Mouse (Mus musculus): ENCODE data around the gene Nav2. TPM values are rescaled to one million over a fixed set of nuclear protein-coding genes. Genes with fewer than 3 reads are reported as not detected.

Nav2 gene
- total and polyA plus RNA-seq, 3 experiments = 2.0 to 2.7 TPM; not detected in 1

DNA sequence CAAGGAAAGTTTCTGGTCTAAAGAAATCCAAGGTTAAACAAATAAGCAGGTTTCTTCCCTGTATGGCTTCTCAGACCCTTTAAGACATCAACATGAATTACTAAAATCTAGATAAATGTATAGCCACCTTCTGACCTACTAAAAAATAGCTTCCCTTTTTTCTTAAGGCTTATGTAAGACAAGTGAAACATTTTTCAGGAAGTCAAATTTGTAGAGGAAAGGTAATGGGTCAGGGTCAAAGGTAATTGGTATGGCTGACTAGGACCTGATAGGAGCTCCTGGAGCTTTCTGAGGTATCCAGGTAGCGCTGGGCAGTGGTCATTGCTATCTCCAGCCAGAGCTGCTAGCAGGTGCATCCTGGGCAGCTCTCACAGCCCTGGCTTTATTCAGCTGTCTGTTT is 162.1 kb downstream of the Nav2 start:
- no peaks in the 10 kb centered on the region for H3K9me3 ChIP-seq (replicated peaks; ENCODE audit: insufficient read depth, low read length)
- peak; percentile 12 for DNase-seq (ENCODE audit: low read depth, low spot score)
- no peak overlapping the region for H3K27ac ChIP-seq (ENCODE audit: control insufficient read depth, low read depth, low read length)
- H3K36me3 ChIP-seq (ENCODE audit: control insufficient read depth in 1 of 2, insufficient read depth in 2 of 2, low read length in 2 of 2) = no peaks in the 10 kb centered on the region
- no peak overlapping the region for H3K9ac ChIP-seq (ENCODE audit: control insufficient read depth, low read depth, low read length, poor library complexity, severe bottlenecking)
- peaks cover 0 to 3% of the 10 kb centered on the region in 2 experiments; a peak in 1 of 4 replicates for H3K27me3 ChIP-seq (ENCODE audit: control insufficient read depth in 1 of 2, insufficient read depth in 2 of 2, low read length in 2 of 2)
- H3K4me3 ChIP-seq (ENCODE audit: control insufficient read depth in 1 of 2, insufficient read depth in 1 of 2, low read depth in 2 of 2, low read length in 2 of 2) = no peak overlapping the region
- TF ChIP-seq MYC (IDR thresholded peaks at IDR 0.05; ENCODE audit: low read depth, low read length) = no peak
- no peak for TF ChIP-seq MAX (IDR thresholded peaks at IDR 0.05; ENCODE audit: low read length)
- no peak for TF ChIP-seq ETS1 (IDR thresholded peaks at IDR 0.05; ENCODE audit: low read depth, low read length)
- H3K4me1 ChIP-seq (ENCODE audit: control insufficient read depth in 1 of 2, insufficient read depth in 2 of 2, low read length in 2 of 2) = no peaks in the 10 kb centered on the region; a peak in 1 of 4 replicates
- H3K79me2 ChIP-seq (ENCODE audit: control insufficient read depth, insufficient read depth, low read length, poor library complexity) = no peaks in the 10 kb centered on the region

DNA sequence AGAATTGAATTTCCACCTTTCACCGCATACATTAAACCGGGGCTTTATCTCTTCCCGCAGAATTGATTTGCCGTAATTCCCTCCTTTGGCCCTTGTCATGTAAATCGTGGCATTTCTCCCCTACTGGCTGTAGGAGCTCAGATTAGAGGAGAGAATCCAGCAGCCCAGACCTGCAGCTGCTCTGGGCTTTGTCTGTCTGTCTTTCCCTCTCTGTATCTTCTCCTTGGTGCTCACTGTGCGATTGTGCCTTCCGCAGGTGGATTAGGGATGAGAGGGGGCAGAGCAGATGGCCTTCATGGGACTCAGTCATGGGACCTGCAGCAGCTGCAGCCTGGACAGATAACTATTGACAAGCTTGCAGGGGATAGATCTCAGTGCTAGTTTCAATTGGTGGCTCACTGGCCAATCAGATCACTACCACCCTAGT is 162.6 kb downstream of the Nav2 start:
- H3K9ac ChIP-seq (ENCODE audit: control insufficient read depth, low read depth, low read length, poor library complexity, severe bottlenecking) = no peak overlapping the region
- no peaks in the 10 kb centered on the region; a peak in 1 of 4 replicates for H3K4me1 ChIP-seq (ENCODE audit: control insufficient read depth in 1 of 2, insufficient read depth in 2 of 2, low read length in 2 of 2)
- H3K9me3 ChIP-seq (replicated peaks; ENCODE audit: insufficient read depth, low read length) = no peaks in the 10 kb centered on the region
- TF ChIP-seq TBP (IDR thresholded peaks at IDR 0.05; ENCODE audit: low read depth, low read length) = no peak
- TF ChIP-seq ZC3H11A (IDR thresholded peaks at IDR 0.05; ENCODE audit: low read depth, low read length) = no peak
- TF ChIP-seq NRF1 (IDR thresholded peaks at IDR 0.05; ENCODE audit: insufficient read depth, low read depth, low read length, poor library complexity, severe bottlenecking) = no peak
- TF ChIP-seq POLR2AphosphoS5 (IDR thresholded peaks at IDR 0.05; ENCODE audit: borderline replicate concordance, low read depth, low read length) = no peak
- TF ChIP-seq EP300 (IDR thresholded peaks at IDR 0.05; ENCODE audit: low read depth in 1 of 2, low read length in 2 of 2) = no peak
- TF ChIP-seq MXI1 (IDR thresholded peaks at IDR 0.05; ENCODE audit: low read depth, low read length) = no peak
- TF ChIP-seq USF1 (IDR thresholded peaks at IDR 0.05; ENCODE audit: low read depth, low read length) = no peak
- TF ChIP-seq JUND (IDR thresholded peaks at IDR 0.05; ENCODE audit: low read depth, low read length) = no peak
- no peak for TF ChIP-seq POLR2AphosphoS2 (IDR thresholded peaks at IDR 0.05; ENCODE audit: low read length)
- no peak for TF ChIP-seq MYC (IDR thresholded peaks at IDR 0.05; ENCODE audit: low read depth, low read length)
- no peaks in the 10 kb centered on the region for H3K36me3 ChIP-seq (ENCODE audit: control insufficient read depth in 1 of 2, insufficient read depth in 2 of 2, low read length in 2 of 2)
- H3K79me2 ChIP-seq (ENCODE audit: control insufficient read depth, insufficient read depth, low read length, poor library complexity) = no peaks in the 10 kb centered on the region
- H3K27ac ChIP-seq (ENCODE audit: control insufficient read depth, low read depth, low read length) = no peak overlapping the region
- peaks cover 0 to 3% of the 10 kb centered on the region in 2 experiments; a peak in 1 of 4 replicates for H3K27me3 ChIP-seq (ENCODE audit: control insufficient read depth in 1 of 2, insufficient read depth in 2 of 2, low read length in 2 of 2)
- no peak overlapping the region for H3K4me3 ChIP-seq (ENCODE audit: control insufficient read depth in 1 of 2, insufficient read depth in 1 of 2, low read depth in 2 of 2, low read length in 2 of 2)
- DNase-seq (ENCODE audit: low read depth, low spot score) = no peak

GRCm38 (mm10) chr7:49075333-49075934 is 166.9 kb downstream of the Nav2 start:
- no peak for DNase-seq (ENCODE audit: low read depth, low spot score)
- peaks cover 0 to 3% of the 10 kb centered on the region in 2 experiments; a peak in 1 of 4 replicates for H3K27me3 ChIP-seq (ENCODE audit: control insufficient read depth in 1 of 2, insufficient read depth in 2 of 2, low read length in 2 of 2)
- no peak overlapping the region for H3K9ac ChIP-seq (ENCODE audit: control insufficient read depth, low read depth, low read length, poor library complexity, severe bottlenecking)
- no peaks in the 10 kb centered on the region for H3K79me2 ChIP-seq (ENCODE audit: control insufficient read depth, insufficient read depth, low read length, poor library complexity)
- no peak overlapping the region for H3K27ac ChIP-seq (ENCODE audit: control insufficient read depth, low read depth, low read length)
- no peak for TF ChIP-seq NELFE (IDR thresholded peaks at IDR 0.05; ENCODE audit: low read depth, low read length)
- no peak for TF ChIP-seq KAT2A (conservative IDR thresholded peaks at IDR 0.05; ENCODE audit: low read depth, low read length)
- TF ChIP-seq POLR2AphosphoS2 (IDR thresholded peaks at IDR 0.05; ENCODE audit: low read length) = no peak
- TF ChIP-seq EP300 (IDR thresholded peaks at IDR 0.05; ENCODE audit: low read depth in 1 of 2, low read length in 2 of 2) = no peak
- no peak for TF ChIP-seq MXI1 (IDR thresholded peaks at IDR 0.05; ENCODE audit: low read depth, low read length)
- no peak for TF ChIP-seq CTCF (IDR thresholded peaks at IDR 0.05 in 2 of 3, conservative IDR thresholded peaks at IDR 0.05 in 1 of 3; ENCODE audit: control insufficient read depth in 1 of 3, insufficient read depth in 1 of 3, low read depth in 2 of 3, low read length in 3 of 3, poor library complexity in 1 of 3, severe bottlenecking in 1 of 3)
- TF ChIP-seq UBTF (IDR thresholded peaks at IDR 0.05; ENCODE audit: borderline replicate concordance, insufficient read depth, low read depth, low read length) = no peak
- no peak for TF ChIP-seq ETS1 (IDR thresholded peaks at IDR 0.05; ENCODE audit: low read depth, low read length)
- TF ChIP-seq GABPA (IDR thresholded peaks at IDR 0.05; ENCODE audit: low read depth, low read length) = no peak
- no peak for TF ChIP-seq NRF1 (IDR thresholded peaks at IDR 0.05; ENCODE audit: insufficient read depth, low read depth, low read length, poor library complexity, severe bottlenecking)
- no peaks in the 10 kb centered on the region; a peak in 1 of 4 replicates for H3K4me1 ChIP-seq (ENCODE audit: control insufficient read depth in 1 of 2, insufficient read depth in 2 of 2, low read length in 2 of 2)
- H3K4me3 ChIP-seq (ENCODE audit: control insufficient read depth in 1 of 2, insufficient read depth in 1 of 2, low read depth in 2 of 2, low read length in 2 of 2) = no peak overlapping the region
- no peaks in the 10 kb centered on the region for H3K9me3 ChIP-seq (replicated peaks; ENCODE audit: insufficient read depth, low read length)
- no peaks in the 10 kb centered on the region for H3K36me3 ChIP-seq (ENCODE audit: control insufficient read depth in 1 of 2, insufficient read depth in 2 of 2, low read length in 2 of 2)

Measured in MEL (cell line).